Mouse (Mus musculus) lung, postnatal 0 days (tissue): ENCODE data around the gene Lgals1.

Experiments used
- CTCF ChIP-seq: IDR thresholded peaks from 2 replicates; pipeline ENCODE4 v1.5.1; 2016; ENCODE audit warnings: antibody characterized with exemption, mild to moderate bottlenecking
- EP300 ChIP-seq: IDR thresholded peaks from 2 replicates; pipeline ENCODE4 v1.6.1; 2016; ENCODE audit warnings: antibody characterized with exemption, mild to moderate bottlenecking, control low read depth

- TF ChIP-seq CTCF (no peak), EP300 (no peak)
Measured at GRCm38 (mm10) chr15:78977676-78978159, 51.2 kb downstream of the Lgals1 start.
